Mouse (Mus musculus) granulocyte monocyte progenitor cell, adult 5-6 weeks (primary cell): ENCODE data around the gene Anapc11. TPM values are rescaled to one million over a fixed set of nuclear protein-coding genes. Genes with fewer than 3 reads are reported as not detected.
"Not testable (repeated sequence)": the region's sequence is repeated elsewhere in the genome, so short reads cannot be mapped to it uniquely, and the experiment has no call there.

Source experiments
- ATAC-seq: replicated peaks from 2 replicates; pipeline ENCODE4 v1.8.0; 2016; ENCODE audit warnings: mild to moderate bottlenecking, moderate TSS enrichment, inconsistent platforms; ENCODE audit not compliant: poor library complexity, severe bottlenecking
- total RNA-seq, 2 experiments: library from RNA; stranded (forward) in 1 of 2; stranded (reverse) in 1 of 2; fragments of 200-712, 200-1000 nt in 1 of 2; fragments of >200 nt in 1 of 2; fragmentation: Nextera tagmentation in 1 of 2; gene quantifications; 2 replicates each; pipeline ENCODE4 v1.2.3; 2014 to 2017

Gene Anapc11
- total RNA-seq, 2 experiments from 2014 or later = 26.9 to 80.9 TPM

DNA sequence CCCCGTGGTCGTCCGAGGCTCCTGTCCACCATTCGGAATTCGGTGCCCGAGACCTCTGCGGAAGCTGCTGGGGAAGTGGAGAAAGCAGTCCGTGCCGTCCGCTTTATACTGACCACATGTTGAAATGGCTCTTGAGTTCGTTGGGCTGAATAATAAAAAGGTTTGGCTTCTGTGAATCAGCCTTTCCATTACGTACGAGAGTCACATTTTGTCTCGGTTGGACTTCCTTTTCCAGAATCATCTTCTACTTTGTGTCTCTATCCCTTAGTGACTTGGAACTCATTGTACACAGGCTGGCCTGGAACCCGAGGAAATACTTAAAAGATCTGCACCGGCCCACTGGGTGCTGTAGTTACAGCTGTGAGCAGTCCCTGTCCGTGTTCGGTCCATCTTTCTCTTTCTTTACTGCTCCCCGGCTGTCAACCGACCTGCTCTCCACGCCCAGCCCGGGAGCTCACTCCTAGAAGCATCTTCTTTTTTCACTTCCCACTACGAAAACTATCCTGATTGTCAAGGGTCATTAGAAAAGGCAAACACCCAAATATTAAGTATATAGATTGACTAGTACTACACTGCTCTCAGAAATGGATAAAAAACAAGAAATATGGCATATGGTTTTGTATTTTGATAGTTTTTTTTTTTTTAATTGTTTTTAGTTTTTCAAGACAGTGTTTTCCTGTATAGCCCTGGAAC, 24.5 kb upstream of the Anapc11 start:
- ATAC-seq = no peak

DNA sequence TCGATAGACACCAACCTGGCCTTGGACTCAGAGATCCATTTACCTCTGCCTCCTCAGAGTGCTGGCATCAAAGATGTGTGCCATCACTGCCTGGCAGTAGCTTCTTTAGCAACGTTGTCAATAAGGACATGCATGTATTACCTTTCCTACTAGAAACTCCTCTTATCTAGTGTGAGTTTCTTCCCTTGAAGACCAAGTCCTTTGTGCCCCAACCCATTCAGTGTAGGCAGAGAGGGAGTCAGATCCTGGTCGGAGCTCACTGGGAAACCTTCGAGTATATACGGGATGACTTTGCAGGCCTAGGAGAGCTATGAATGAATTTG, 24.0 kb upstream of the Anapc11 start:
- no peak for ATAC-seq

DNA sequence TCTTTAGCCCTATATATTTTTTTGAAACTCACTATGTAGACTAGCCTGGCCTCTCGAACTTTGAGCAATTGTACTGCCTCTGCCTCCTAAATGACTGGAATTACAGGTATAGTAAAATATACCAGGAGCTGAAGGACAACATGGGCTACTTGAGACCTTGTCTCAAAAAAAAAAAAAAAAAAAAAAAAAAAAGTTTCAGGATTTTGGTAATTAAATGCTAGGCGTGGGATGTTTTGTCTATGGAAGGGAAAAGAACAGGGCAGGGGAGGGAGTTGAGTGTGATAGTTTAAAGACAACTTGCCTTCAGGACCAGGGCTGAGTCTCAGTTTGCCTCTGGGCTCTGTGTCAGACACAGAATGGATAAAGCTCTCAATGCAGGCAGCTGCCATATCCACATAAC, 23.2 kb upstream of the Anapc11 start:
- no peak for ATAC-seq

DNA sequence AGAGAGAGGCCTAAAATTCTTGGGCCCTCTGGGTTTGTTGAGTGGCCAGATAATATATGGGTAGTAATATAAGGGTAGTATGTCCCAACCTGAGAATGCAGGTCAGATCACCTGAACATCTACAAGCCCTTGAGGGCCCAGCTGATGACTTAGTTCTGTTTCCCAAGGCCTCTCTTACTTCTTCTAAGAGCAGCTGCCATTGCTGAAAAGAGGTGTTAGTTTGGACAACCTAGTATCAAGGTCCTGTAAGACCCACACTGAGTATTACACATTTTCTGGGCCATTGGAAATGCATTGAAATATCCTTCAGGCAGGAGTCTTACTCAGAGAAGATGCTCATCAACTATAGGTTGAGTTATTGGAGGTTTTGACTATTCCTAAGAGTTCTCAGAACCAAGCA, 22.3 kb upstream of the Anapc11 start:
- no peak for ATAC-seq

DNA sequence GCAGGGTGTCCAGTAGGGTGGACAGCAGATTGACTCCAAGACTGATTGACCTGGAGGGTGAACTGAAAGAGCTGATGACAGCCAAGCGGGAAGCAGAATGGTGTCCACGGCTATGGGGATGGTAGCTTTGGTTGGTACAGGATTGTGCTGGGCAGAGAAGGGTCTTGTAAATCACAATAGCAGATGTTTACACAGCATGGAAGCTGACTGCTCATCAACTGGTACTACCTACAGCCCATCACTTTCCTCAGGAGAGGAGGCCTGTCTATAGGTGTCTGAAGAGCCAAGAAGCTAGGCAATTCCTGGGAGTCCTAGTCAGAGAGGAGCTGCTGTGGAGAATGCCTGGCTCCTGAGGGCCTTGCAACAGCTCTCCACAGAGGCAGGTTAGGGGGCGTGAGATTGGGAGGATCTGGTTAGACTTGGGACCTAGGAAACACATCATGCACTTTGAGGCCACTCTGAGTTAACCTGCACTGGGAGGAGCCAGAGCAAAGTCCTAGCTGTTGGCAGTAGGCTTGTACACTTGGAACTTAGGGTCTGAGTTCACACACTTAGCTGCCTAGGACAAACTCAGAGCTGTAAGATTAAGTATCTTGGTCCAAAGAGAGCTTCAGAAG, 21.7 kb upstream of the Anapc11 start:
- ATAC-seq = no peak

DNA sequence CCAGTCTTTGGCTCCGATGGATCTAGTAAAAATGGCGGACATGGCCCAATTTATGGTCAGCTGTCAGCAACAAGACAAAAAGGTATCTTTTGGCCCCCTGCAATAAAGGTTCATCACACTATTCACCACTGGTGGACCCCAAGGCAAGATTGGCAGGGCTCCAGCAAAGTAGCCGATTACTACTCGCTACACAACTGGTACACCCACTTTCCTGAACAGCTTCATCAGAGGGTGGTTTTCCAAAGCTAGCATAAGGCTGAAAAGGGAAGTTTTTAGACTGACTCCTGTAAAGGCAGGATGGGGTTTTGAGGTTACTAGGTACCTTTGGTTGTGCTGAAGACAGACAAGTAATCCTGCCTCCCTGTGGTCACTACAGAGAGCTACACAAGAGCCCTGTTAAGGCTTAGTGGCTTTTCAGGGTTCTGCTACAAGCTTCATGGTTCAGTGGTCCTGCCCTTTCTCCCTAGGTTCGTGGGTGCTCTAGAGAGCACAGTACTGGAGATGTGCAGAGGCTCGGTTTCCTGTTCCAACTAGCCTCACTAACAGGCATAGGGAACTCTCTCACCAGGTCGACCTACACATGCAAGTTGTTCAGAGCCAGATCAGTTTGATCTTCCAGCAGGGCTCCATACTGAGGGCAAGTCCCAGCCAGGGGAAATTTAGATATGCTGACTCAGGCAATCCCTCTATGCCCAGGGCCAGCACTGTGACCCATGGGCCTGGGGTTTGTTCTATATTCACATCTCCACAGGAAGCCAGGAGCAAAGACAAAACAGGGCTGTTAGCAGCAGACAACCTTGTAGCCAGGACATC, 20.8 kb upstream of the Anapc11 start:
- ATAC-seq = no peak

DNA sequence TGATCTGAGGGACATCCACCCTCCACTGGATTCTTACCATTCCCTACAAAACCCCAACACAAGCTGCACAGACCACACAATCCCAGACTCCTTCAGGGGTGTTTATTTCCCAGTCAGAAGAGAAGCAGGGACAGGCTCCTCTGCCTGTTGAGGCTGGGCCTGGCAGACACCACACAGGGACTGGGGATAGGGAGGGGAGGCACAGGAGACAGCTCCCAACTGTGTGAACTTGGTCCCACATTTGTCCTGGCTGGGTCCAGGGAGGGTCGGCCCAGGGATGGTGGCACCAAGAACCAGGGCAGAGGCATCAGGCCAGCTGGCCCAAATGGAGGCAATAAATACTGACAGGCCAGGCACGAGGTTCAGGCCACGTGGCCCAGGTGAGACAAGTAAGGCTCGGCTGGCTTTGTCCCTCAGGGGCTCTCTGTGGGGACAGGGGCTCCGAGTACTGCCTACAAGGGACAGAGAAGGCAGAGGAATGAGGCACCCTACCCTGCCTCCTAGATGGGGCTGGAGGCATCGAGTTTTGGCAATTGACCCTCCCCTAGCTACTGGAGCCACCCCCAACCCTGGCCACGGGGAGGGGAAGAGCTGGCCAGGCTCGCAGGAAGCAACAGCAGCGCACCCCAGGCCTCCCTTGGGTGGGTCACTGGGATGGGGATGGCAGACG, 20.1 kb upstream of the Anapc11 start:
- ATAC-seq = no peak

DNA sequence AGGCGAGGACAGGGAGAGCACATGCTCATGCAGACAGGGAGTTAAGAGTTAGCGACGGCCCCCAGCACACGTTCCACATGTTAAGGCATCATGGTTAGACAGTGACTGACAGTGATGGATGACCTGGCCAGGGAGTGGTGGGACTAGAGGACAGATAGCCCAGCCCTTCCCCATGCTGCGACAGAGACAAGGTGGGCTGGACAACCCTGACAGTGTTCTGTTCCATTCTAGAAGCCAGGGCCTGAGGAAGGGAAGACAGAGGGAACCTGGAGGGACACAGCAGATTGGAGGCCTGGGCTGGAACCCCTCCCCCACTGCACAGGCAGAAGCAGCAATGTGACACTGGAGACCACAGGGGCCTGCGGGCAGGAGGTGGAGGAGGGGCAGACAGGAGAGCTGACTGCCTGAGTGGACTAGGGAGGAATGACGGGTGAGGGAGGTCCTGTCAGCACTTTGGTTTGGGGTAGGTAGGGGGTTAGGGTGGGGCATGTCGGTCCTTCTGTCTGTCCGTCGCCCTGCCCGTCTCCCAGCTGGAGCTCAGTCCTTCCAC, 19.5 kb upstream of the Anapc11 start:
- no peak for ATAC-seq

DNA sequence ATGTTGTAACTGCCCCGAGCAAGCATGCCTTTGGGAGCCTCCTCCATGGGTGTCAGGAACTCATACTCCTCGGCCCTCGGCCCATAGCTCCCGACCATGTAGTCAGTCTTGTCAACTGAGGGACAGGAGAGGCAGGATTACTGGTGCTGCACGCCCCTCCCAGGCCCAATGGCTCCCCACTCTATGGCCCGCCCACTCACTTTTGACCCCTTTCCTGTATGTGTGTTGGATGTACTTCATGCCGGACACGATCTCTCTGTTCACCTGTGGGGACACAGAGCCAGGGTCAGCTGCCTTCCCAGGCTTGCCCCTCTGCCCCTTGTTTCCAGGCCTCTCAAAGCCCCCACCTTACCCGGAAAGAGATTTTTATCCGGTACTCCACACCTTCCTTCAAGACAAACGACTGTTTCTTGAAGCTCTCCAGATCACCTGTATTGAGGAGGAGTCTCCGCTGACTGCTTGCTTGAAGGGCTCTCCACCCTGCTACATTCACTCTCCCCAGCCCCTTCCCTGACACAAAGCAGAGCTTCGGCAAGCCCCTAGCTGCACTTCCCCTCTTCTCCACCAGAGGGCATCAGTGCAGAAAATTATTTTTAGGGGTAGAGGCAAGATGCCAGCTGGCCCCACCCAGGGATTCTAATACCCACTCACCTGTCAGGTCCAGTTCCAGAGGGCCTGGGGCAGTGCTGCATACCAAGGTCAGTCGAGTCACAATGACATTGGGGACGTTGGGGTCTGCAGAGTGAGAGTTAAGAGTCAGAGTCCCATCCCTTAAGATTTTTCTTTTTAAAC, 18.7 kb upstream of the Anapc11 start:
- ATAC-seq = 0 out of 2 replicates have a peak, but pooled peaks have one; percentile 20

DNA sequence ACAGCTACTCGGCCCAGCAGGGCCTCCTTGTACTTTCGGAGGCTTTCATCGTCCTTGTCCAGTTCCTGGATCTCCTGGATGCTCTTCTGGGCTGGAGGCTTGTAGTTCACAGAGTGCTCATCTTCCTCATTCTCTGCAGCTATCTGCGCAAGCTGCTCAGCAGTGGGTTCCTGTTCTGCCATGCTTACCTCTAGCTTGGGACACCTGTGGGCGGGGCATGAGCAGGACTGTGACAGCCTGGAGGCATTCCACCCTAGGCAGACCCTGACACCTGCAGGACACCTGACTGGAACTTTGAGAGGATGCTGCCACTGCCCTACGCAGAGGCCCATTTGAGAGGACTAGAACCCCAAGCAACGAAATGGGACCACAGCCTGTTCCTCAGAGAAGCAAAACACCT, 18.0 kb upstream of the Anapc11 start:
- peak; percentile 21 for ATAC-seq

DNA sequence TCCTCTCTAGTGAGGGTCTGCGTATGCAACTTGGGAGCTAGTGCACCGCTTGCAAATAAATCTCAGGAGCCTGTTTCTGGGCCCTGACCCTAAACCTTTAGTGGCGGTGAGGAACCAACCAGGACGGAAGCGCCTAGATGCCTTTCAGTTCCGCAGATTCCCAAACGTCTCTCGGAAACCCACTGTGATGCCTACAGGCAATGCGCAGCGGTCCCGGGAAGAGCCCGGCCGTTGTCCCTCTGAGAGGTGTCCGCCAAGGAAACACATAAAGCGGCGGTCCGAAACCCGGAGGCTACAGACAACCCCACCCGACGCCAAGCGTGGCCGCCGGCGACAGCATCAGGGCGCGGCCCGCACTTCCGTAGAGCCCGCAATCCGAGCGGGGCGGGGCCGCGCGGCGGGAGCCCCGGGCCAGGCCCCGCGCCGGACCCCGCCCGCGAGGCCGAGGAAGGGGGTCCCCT, 17.3 kb upstream of the Anapc11 start:
- ATAC-seq = peak; percentile 6; the same call in 1 of the 2 replicates

DNA sequence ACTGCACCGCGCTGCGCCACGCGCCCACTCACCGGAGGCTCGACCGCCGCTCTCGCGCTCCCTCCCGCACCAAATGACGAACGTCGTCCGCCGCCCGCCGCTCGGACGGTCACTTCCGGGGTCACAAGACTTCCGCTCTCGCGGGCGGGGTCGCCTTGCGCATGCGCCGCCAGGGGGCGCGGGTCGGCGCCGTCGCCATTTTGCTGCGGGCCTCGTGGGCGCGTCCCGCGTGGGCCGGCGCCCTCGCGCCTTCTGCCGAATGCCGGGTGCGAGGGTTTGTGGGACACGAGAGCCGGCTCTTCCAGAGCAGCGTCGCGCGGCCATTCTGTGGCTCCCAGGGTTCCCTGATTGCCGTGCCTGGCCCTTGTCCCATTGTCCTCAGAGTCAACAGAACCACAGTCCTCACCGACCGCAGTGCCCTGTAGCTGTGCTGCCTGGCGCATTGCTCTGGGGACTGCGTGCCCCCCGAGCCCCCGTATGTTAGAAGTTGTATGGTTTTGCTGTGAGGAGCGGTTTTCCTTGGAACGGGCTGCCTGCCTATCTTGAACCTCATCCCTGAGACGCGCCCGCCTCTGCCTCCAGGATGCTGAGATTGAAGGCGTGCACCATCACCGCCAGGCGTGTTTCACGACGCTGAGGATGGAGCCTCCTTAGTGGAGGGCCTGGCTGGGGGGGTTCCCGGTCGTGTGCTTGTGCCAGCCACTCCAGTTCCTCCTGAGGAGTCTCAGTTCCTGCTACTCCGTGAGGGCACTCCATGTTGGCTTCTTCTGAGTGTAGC, 16.5 kb upstream of the Anapc11 start, which contains the start of gene Arhgdia:
TSS of gene Arhgdia (minus strand) at position 135 of the 778 bp plus-strand sequence.
- ATAC-seq = peak; percentile 73

DNA sequence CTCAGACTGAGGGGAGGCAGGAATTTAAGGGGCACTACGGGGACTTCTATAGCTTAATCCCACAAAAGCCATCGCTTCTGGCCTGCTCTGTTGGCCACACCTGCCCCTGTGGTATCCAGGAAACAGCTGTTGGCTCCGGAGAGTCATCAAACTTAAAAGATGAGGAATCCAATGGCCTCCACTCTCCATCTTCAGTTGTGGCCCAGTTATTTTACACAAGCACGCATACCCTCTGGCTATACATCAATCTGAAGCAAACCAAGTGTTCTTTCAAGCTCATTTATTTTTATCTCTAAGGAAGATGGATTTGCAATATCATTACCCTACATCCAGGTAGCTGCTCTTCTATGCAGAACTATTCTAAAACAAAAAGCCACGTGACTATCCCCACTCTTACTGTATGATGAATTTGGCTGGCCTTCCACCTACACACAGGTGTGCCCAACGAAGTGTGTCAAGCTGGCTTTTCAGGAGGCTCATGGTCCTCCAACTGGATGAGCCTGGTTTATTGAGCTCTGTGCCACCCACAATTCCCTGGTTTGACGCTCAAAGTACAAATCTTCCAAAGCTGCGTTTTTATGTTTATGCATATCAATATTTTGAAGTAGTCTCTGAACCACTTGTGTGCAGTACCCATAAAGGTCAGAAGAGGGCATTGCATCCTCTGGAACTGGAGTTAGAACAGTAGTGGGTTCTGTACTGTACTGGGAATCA, 15.8 kb upstream of the Anapc11 start:
- ATAC-seq = no peak

DNA sequence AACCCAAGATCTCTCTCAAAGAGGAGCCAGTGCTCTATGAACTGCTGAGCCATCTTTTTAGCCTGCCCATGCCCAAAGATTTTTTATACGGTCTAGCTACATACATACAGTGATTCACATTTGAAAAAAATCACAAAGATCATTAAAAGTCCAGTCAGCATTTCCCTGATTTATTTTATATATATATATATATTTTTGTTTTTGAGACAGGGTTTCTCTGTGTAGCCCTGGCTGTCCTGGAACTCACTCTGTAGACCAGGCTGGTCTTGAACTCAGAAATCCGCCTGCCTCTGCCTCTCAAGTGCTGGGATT, 15.3 kb upstream of the Anapc11 start:
- ATAC-seq = not testable (repeated sequence)

DNA sequence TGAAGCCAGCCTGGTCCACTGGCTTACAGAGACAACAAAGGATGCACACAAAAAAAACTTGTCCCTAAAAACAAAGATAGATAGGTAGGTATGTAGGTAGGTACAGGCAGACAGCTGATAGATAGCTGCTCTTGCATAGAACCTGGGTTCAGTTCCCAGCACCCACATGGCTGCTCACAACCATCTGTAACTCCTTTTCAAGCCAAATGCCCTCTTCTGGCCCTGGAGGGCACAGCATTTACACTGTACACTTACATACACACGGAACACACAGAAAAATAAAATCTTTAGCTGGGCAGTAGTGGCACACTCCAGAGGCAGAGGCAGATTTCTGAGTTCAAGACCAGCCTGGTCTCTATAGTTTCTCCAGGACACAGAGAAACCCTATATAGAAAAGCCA, 14.3 kb upstream of the Anapc11 start:
- ATAC-seq = no peak

DNA sequence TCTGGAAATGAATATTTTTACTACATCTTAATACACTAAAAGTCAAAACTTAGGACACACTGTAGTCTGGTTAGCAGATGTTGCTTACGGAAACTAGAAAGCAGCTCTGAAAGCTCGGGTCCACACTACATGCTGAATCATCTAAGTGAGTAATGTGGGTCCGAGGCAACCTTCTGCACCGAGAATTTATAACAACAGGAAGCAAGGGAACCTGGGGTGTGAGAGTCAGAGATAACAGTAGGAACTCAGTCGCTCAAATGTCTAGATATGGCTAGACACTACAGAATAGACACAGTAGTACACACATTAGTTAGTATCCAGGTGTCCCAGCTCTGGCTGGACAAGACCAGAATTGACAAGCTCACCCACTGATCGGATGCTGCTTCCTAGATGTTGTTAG, 9.7 kb upstream of the Anapc11 start:
- ATAC-seq = no peak

DNA sequence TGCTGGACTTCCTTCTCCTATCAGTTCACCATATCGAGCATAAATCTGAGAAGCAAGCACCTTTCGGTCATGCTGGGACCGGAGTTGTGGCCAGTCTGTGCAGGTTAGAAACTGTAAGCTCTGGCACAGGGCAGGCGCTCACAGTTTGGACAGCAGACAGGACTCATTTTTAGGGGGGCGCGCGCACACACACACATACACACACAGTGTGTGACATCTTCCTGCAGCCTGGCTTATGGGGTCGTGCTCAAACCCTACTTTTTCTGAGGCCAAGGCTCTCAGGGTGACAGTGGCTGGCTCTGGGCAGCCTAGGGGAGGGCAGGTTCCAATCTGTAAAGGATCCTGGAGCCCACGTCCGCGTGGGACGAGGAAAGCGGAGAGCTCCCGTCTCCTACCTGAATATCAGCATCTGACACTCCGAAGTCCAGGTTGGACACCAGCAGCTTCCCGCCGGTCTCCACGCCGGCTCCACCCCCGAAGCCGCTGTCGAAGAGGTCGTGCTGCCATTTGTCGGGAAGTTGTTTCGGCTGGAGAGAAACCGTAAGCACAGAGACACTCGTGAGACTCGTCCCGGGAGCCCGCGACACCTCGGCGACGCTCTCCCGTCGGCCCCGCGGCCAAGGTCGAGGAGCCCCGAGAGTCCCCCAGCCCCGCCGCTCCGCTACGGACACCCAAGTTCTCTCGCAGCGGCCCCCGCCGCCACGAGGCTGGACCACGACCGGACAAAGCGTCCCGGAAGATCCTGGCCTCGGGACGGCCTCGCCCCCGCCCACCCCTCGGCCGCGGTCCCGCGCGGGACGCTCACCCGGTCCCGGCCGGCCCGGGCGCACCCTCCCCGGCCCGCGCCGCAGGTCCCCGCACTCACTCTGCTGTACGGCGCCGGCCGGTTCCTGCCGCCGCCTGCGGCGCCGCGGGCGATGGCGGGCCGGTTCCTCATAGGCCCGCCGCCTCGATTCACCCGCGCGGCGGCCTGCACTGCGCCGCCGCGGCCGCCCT, 683 bp upstream of the Anapc11 start:
- 0 out of 2 replicates have a peak, but pooled peaks have one; percentile 4 for ATAC-seq
